Mouse (Mus musculus) spleen, adult 2 months (tissue): ENCODE measurements around the gene Ddost.

Experiments
- CTCF ChIP-seq: fragments of 200-500 bp; IDR thresholded peaks from 2 replicates; pipeline ENCODE4 v1.5.1; 2011; ENCODE audit warnings: mild to moderate bottlenecking, inconsistent platforms; ENCODE audit not compliant: insufficient read depth, insufficient read length, insufficient replicate concordance; ENCODE audit errors: extremely low read depth
- POLR2A ChIP-seq: fragments of 200-500 bp; IDR thresholded peaks from 2 replicates; pipeline ENCODE4 v1.6.1; 2011; ENCODE audit warnings: low read depth, low read length, inconsistent platforms

DNA sequence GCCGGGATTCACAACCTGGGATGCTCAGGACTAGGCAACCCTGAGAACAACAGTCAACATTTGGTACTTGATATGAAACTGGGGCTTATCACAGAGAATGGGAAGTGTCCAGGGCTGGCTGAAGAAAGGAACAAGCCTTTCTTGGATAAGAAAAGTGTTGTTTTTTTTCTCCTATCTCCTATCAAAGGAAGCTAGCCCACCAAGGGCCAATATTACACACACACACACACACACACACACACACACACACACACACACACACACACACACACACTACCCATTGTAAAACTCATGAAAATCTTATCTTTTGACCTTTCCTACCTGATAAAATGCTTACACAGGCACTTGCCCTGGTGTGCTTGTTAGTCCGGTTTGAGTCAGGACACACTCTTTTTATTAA, 51.0 kb downstream of the Ddost start:
- no peak for TF ChIP-seq POLR2A
- TF ChIP-seq CTCF: no peak
